Mouse (Mus musculus): ENCODE measurements at regions not wholly inside any gene's neighbourhood (a gene's known extent, or its start where the extent isn't known, plus 50 kb on each side); places are given as distances from the start of the nearest gene placed in this dataset.

DNA sequence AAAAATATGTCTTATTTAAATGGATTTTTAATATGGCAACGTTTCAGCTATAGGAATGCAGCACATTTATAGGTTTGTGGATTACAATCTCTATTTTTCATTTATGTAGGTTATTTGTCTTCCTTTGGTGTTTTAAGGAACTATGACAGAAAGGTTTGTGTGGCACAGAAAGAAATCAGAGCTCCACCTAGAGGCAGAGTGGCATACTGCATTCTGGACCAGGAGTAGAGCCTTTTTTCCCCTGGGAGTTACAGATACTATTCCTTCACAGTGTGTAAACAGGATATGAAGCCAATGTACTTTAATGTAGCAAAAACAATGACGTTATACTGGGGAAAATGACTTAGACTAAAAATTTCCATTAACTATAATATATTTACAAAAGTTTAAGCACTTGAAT is 94.9 kb upstream of the St8sia4 start:
- no peaks in the 10 kb centered on the region for H3K36me3 ChIP-seq (ENCODE audit: insufficient read depth, low read length)
- H3K9me3 ChIP-seq (ENCODE audit: low read length), result no peaks in the 10 kb centered on the region
- H3K4me3 ChIP-seq (ENCODE audit: low read depth, low read length), result no peak overlapping the region
- peak; percentile 70 for DNase-seq (ENCODE audit: low spot score)
- TF ChIP-seq CTCF (IDR thresholded peaks at IDR 0.05), result peak; percentile 77
- H3K4me2 ChIP-seq (ENCODE audit: low read depth, low read length, poor library complexity, severe bottlenecking), result no peak overlapping the region
- no peaks in the 10 kb centered on the region for H3K27me3 ChIP-seq (ENCODE audit: insufficient read depth, low read length)
- no peaks in the 10 kb centered on the region for H3K4me1 ChIP-seq (ENCODE audit: insufficient read depth, low read length)
- no peak overlapping the region for H3K27ac ChIP-seq (ENCODE audit: low read depth, low read length)
- ATAC-seq (ENCODE audit: low FRiP score), result no peak
- no peak overlapping the region for H3K9ac ChIP-seq (replicated peaks; ENCODE audit: low read length, poor library complexity, severe bottlenecking)
- WGBS, result 6% methylated on average over 2 of the region's 2 CpGs

DNA sequence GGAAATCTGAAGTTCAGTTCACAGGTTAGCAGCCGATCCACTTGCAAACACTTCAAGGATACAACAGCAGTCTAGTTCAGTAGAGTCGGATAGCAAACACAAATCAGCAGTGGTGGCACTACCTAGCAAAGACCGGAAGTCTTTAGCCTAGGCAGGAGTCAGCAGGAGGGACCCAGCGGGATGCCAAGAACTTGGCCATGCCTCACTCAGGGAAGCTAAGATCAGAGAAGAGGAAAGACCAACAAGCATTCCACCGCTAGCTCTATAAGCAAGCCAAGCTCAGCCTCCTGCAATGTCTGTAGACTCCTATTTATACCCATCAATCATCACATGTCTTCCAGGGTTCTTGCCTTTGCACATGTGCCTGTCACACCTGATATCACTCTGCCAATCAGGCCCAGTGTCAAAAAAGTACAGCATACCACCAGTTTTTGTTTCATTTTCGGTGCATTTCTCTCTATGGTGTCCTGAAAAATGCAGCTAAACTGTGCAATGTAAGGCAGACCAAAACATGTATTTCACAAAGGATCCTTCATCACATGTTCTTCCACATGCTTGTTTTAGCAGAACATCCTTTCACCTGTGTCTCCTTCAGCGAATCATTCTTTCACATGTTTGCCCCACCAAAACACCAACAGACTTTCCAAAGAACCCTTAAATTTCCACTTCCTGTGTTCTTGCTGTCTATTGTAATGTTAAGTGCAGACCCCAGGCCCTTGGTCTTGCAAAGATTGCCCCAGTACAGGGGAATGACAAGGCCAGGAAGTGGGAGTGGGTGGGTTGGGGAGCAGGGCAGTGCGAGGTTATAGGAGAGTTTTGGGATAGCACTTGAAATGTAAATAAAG is 86.9 kb upstream of the St8sia4 start:
- H3K4me1 ChIP-seq (ENCODE audit: insufficient read depth, low read length), result no peaks in the 10 kb centered on the region
- no peak overlapping the region for H3K4me3 ChIP-seq (ENCODE audit: low read depth, low read length)
- H3K4me2 ChIP-seq (ENCODE audit: low read depth, low read length, poor library complexity, severe bottlenecking), result no peak overlapping the region
- no peak overlapping the region for H3K9ac ChIP-seq (replicated peaks; ENCODE audit: low read length, poor library complexity, severe bottlenecking)
- WGBS, result 80% methylated on average over 8 of the region's 8 CpGs
- no peak overlapping the region for H3K27ac ChIP-seq (ENCODE audit: low read depth, low read length)
- no peak for DNase-seq (ENCODE audit: low spot score)
- no peak for ATAC-seq (ENCODE audit: low FRiP score)
- H3K9me3 ChIP-seq (ENCODE audit: low read length), result no peaks in the 10 kb centered on the region
- H3K36me3 ChIP-seq (ENCODE audit: insufficient read depth, low read length), result no peaks in the 10 kb centered on the region
- TF ChIP-seq CTCF (IDR thresholded peaks at IDR 0.05), result no peak
- H3K27me3 ChIP-seq (ENCODE audit: insufficient read depth, low read length), result no peaks in the 10 kb centered on the region

DNA sequence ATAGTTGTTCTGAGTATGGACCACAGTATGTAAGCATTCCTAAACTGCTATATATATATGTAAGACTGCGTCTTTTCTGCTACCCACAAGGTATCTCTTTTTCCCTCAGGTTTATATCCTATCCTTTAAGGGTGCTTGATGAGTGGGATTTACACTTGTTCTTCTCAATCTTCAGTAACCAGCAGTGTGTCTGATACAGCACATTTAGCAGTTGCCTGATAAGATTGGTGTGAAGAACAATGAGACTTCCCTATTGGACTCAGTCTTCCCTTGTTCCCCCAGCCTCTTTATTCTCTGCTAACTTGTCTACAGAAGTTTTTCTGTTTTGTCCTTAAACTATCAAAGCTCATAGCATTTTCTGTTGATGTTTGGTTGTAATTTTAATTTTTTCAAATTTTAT is 86.1 kb upstream of the St8sia4 start:
- Histone ChIP-seq H3K36me3 (ENCODE audit: insufficient read depth, low read length) (no peaks in the 10 kb centered on the region), H3K4me1 (ENCODE audit: insufficient read depth, low read length) (no peaks in the 10 kb centered on the region), H3K27ac (ENCODE audit: low read depth, low read length) (no peak overlapping the region), H3K4me2 (ENCODE audit: low read depth, low read length, poor library complexity, severe bottlenecking) (no peak overlapping the region), H3K4me3 (ENCODE audit: low read depth, low read length) (no peak overlapping the region), H3K27me3 (ENCODE audit: insufficient read depth, low read length) (no peaks in the 10 kb centered on the region), H3K9me3 (ENCODE audit: low read length) (no peaks in the 10 kb centered on the region), H3K9ac (replicated peaks; ENCODE audit: low read length, poor library complexity, severe bottlenecking) (no peak overlapping the region)
- no peak for DNase-seq (ENCODE audit: low spot score)
- no peak for ATAC-seq (ENCODE audit: low FRiP score)
- no peak for TF ChIP-seq CTCF (IDR thresholded peaks at IDR 0.05)
- 97% methylated on average over 1 of the region's 1 CpGs for WGBS

DNA sequence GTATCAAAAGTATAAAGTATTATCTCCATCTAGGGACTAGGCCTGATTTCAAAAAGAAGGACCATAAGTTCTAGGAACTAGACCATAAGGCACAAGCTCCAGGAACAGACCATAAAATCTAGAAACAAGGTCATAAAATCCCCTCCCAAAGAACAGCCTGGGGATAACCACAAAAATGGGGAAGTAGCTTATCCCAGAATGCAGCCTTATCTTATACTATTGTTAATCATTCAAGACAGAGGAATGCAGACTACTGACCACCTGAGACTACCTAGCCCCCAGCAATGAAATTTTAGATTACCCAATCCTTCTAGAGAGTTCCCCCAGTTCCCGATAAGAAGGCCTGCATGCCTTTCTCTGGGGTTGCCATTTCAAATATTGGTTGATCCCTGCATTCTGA is 81.6 kb upstream of the St8sia4 start:
- no peak overlapping the region for H3K27ac ChIP-seq (ENCODE audit: low read depth, low read length)
- no peak overlapping the region for H3K4me3 ChIP-seq (ENCODE audit: low read depth, low read length)
- H3K27me3 ChIP-seq (ENCODE audit: insufficient read depth, low read length), result no peaks in the 10 kb centered on the region
- H3K9ac ChIP-seq (replicated peaks; ENCODE audit: low read length, poor library complexity, severe bottlenecking), result no peak overlapping the region
- H3K36me3 ChIP-seq (ENCODE audit: insufficient read depth, low read length), result no peaks in the 10 kb centered on the region
- ATAC-seq (ENCODE audit: low FRiP score), result no peak
- WGBS, result 85% methylated on average over 1 of the region's 1 CpGs
- no peak for TF ChIP-seq CTCF (IDR thresholded peaks at IDR 0.05)
- H3K4me1 ChIP-seq (ENCODE audit: insufficient read depth, low read length), result no peaks in the 10 kb centered on the region
- H3K4me2 ChIP-seq (ENCODE audit: low read depth, low read length, poor library complexity, severe bottlenecking), result no peak overlapping the region
- no peaks in the 10 kb centered on the region for H3K9me3 ChIP-seq (ENCODE audit: low read length)
- no peak for DNase-seq (ENCODE audit: low spot score)

DNA sequence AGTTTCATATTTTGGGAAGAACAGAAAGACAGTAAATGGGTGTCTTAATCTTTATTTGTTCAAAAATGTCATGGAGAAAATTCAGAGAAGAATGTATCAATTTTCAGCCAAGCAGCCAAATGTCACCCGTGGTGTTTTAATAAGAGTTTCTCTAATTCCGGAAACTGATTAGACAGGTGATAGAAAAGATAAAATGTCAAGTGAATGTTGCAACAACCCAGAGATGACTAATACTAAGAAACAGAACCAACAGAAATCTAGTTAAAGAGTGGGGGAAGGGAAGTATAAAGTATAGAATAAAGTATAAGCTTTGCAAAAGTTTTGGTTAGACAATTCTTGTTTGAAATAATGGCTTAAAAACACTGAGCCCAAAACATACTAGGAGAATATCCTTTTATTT is 79.9 kb upstream of the St8sia4 start:
- Histone ChIP-seq H3K4me2 (ENCODE audit: low read depth, low read length, poor library complexity, severe bottlenecking) (no peak overlapping the region), H3K27me3 (ENCODE audit: insufficient read depth, low read length) (no peaks in the 10 kb centered on the region), H3K4me1 (ENCODE audit: insufficient read depth, low read length) (no peaks in the 10 kb centered on the region), H3K4me3 (ENCODE audit: low read depth, low read length) (no peak overlapping the region), H3K27ac (ENCODE audit: low read depth, low read length) (no peak overlapping the region), H3K9ac (replicated peaks; ENCODE audit: low read length, poor library complexity, severe bottlenecking) (no peak overlapping the region), H3K36me3 (ENCODE audit: insufficient read depth, low read length) (no peaks in the 10 kb centered on the region), H3K9me3 (ENCODE audit: low read length) (no peaks in the 10 kb centered on the region)
- no peak for TF ChIP-seq CTCF (IDR thresholded peaks at IDR 0.05)
- no peak for DNase-seq (ENCODE audit: low spot score)
- 77% methylated on average over 2 of the region's 2 CpGs for WGBS
- no peak for ATAC-seq (ENCODE audit: low FRiP score)

DNA sequence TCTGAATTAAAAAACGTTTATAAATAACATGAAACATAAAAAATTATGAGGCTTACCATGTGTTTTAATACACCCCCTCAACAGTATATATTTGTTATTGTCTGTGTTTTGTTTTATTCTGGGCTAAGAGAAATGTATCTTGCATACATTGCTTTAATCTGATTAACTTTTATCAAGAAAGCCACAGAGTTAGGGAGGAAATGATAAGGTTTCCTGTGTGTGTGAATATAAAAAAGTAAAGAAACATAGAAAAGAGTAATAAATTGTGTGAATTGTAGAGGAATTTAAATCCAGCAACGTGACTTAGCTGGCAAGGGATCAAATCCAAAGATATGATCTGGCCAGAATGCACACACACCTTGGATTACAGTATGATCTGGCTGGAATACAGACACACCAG is 77.1 kb upstream of the St8sia4 start:
- Histone ChIP-seq H3K9me3 (ENCODE audit: low read length) (no peaks in the 10 kb centered on the region), H3K36me3 (ENCODE audit: insufficient read depth, low read length) (no peaks in the 10 kb centered on the region), H3K4me2 (ENCODE audit: low read depth, low read length, poor library complexity, severe bottlenecking) (no peak overlapping the region), H3K9ac (replicated peaks; ENCODE audit: low read length, poor library complexity, severe bottlenecking) (no peak overlapping the region), H3K27ac (ENCODE audit: low read depth, low read length) (no peak overlapping the region), H3K4me1 (ENCODE audit: insufficient read depth, low read length) (no peaks in the 10 kb centered on the region), H3K4me3 (ENCODE audit: low read depth, low read length) (no peak overlapping the region), H3K27me3 (ENCODE audit: insufficient read depth, low read length) (no peaks in the 10 kb centered on the region)
- ATAC-seq (ENCODE audit: low FRiP score) (no peak), DNase-seq (ENCODE audit: low spot score) (no peak)
- no peak for TF ChIP-seq CTCF (IDR thresholded peaks at IDR 0.05)
- WGBS, result 62% methylated on average over 2 of the region's 2 CpGs

Data from midbrain, postnatal 0 days (tissue).